Mouse (Mus musculus) layer of hippocampus, postnatal 14 days (tissue): ENCODE measurements around the gene Nek6. TPM values are rescaled to one million over a fixed set of nuclear protein-coding genes. Genes with fewer than 3 reads are reported as not detected.

Source experiments
- DNase-seq, 2 experiments: peaks; one replicate each; pipeline ENCODE4 v3.0.0; 2021 to 2022; ENCODE audit warnings: low spot score in 2 of 2, mixed read lengths in 1 of 2
- long read RNA-seq, 2 experiments: library from polyadenylated mRNA; stranded (forward); transcript quantifications; one replicate each; pipeline ENCODE4 v2.0.0; 2021
- total RNA-seq, 2 experiments: library from RNA; stranded (reverse); gene quantifications; 2 replicates each; pipeline ENCODE4 v1.2.3; 2021

Nek6 gene
- 10 to 100 TPM; 50.3 to 53.0 TPM for total RNA-seq
- long read RNA-seq, experiment 1, full-length matches to known transcripts: 68 of 74 reads
- long read RNA-seq, experiment 1, partial matches to known transcripts: 3 of 74 reads
- long read RNA-seq, experiment 1, other reads (novel, unspliced or antisense): 3 of 74 reads
- long read RNA-seq, experiment 2, full-length matches to known transcripts: 101 of 109 reads
- long read RNA-seq, experiment 2, partial matches to known transcripts: 2 of 109 reads
- long read RNA-seq, experiment 2, other reads (novel, unspliced or antisense): 6 of 109 reads

DNA sequence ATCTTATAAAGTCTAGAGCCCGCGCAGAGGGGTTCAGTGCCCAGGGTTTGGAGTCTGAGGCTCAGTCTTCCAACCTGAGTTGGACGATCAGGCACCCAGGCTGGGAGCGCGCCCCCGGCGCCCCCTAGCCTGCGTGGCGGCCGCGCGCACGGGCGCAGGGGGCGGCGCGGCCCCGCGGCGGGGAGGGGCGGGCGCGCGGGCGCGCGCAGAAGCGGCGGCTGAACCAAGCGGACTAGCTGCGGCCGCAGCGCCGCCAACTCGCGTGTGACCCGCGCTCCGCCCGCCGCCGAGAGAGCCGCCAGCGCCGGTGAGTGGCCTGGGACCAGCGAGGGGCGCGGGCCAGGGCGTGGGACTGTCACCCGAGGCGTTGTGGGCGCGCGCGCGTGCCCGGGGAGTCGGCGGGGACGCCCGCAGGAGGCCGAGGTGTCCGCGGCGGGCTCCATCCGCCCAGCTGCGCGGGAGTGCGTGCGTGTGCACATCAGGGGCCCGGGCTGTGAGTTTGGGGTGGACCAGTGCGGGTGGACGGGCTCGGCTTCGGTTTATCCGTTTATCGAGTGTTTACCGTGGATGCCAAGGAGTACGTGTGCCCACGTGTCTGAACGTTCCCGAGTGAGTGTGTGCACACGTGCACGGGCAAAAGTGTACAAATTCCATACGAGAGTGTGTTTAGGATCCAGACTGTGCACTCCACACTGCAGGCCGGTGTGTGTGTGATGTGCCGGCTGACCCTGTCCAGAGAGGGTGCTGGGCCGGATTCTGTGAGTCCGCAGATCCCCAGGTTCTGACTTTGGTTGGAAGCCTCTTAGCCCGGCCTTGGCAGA lies at the start of gene Nek6:
Gene Nek6, plus strand, starts transcription at position 157 of the 821 bp plus-strand sequence.
- DNase-seq: peak; percentile 60 to 74

DNA sequence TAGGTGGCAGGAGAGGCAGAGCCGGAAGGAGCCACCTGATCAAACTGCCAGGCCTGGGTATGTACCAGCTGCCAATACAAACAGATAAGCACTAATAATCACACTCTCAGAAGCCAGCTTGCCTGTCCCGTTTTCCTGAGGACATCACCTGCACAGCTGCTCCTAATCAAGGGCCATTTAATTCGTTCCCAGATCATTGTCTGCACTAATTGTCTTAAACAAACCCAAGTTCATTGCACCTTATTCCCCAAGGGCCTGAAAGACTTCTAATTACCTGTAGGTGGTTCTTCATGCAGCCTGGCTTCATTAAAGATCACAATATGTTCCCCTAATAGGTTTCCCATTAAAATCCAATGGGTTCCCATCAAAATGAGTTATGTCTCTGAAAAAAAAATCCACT lies 49.1 kb upstream of the Nek6 start:
- DNase-seq: no peak

DNA sequence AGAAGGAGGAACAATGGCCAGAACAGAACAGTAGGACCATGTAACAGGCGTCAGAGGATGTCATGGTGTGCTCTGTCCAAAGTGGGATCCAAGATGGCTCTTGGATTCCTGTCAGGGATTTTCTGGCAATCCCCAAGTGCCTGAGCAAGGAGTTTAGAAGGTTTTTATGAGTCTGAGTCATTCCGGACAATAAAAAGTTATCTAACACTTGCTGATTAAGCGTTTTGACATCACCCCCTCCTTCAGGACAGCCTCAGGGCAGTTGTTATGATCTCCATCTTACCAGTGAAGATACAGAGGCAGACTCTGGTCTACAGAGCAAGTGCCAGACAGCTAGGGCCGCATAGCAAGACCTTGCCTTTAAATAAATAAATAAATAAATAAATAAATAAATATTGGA lies 42.6 kb upstream of the Nek6 start:
- DNase-seq: no peak

- DNase-seq: no peak
Measured at GRCm38 (mm10) chr2:38471745-38472144, 39.7 kb upstream of the Nek6 start.

DNA sequence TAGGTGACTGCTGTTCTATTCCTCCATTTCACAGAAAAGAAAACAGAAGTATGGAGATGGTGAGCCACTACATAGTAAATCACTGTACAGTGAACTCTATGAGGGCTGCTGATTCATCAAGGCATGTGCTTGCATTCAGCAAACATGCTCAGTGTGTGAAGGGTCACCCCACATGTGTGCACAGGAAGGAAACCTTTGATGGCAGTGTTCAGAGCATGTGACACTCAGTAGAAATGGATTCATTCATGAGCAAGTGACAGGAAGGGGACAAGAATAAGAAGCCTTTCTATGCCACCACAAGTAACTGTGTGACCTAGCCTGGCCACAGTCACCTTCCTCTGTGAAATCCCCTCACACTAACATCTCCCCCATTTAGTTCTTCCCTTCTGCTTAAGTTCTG lies 38.6 kb upstream of the Nek6 start:
- no peak for DNase-seq

DNA sequence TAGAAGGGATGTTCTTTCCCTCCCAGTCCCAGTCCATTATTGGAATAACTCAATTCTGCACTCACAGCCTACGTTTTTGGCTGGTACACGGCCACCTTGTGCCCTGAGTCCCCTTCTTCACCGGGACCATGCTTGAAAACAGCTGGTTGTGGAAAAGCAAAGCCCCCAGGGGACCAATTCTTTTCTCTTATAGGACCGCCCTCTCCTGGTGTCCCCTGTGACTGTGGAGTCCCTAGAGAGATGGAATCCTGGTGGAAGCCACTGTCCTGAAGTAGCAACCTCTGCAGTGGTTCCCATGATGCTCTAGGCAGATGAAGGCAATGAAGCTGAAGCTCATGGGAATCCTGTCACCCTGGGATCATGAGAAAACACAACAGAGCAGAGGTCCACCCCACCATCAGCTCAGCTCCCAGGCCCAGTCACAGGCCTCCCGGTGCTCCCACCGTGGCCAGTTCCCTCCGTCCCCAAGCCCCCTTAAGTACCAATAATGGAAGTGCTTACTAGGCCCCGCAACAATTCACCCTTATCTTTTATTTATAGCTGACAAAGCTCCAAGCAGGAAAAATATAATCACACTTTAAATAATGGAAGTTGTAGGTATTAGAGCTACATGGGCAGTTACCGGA lies 34.5 kb upstream of the Nek6 start:
- no peak for DNase-seq

DNA sequence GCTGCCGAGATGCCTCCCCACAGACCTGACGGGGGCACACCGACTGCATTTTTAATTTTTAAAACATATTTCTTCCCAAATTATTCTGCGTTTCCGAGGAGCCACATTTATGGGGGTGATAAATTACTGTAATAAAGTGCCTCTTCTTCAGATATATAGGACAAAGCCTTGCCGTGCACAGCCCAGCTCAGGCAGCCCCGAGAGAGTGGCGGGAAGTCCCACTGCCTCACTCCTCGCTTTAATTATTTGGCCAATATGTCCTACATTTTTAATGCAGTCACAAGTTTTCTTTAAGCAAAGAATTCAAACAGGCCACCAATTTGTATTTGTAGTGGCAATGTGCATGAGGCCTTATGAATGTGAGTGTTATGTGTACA lies 34.0 kb upstream of the Nek6 start:
- DNase-seq: no peak

GRCm38 (mm10) chr2:38478683-38479082 lies 32.8 kb upstream of the Nek6 start:
- no peak for DNase-seq

- DNase-seq: no peak
Measured at GRCm38 (mm10) chr2:38479541-38479940, 31.9 kb upstream of the Nek6 start.

GRCm38 (mm10) chr2:38481166-38481778 lies 30.2 kb upstream of the Nek6 start:
- peak in 1 of 2 experiments; percentile 21 for DNase-seq

GRCm38 (mm10) chr2:38482122-38482521 lies 29.3 kb upstream of the Nek6 start:
- no peak for DNase-seq

DNA sequence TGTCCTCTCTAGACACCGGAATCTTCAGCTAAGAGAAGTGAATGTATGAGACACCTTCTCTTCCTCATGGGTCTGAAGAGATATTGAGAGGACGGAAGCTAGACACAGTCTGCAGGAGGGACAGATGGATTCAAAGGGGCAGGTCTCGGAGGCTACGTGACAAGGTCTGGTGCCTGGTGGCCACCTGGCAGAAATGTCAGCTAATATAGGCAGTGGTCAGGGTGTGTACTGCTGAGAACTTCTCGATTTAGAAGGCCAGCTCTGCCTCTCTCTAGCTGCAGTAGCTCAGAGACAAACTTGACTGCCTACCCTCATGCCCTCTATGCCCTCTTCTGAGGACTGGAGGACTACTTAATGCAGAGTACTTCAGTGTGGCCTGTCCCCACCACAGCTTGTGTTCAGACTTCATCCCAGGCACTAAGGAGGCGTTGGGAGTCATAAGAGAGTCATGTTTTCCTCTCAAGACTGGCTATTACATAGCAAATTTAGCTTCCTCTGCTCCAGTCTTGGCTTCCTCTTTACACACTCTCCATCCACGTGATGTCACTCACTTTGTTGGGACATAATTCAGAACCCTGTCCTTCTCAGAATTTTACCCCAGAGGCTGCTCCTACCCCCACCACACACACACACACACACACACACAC lies 28.3 kb upstream of the Nek6 start:
- no peak for DNase-seq

DNA sequence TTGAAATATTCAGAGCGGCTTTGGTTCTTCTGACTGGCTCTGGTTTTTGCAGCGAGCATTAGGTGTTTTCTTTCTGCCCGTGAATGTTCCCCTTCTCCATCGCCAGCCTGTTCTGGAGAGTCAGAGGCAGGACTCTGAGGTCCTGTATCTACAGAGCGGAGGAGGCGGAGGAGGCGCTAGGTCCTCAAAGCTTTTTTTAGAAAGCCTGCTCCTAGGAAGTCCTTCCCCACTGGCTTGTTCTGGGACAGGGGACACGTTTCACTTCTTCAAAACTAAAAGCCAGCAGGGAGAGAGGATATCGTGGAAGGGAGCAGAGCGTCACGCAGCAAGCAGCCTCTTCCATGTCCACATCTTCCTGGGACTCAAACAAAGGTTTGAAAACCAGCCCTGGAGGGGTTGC lies 26.9 kb upstream of the Nek6 start:
- DNase-seq: no peak

- no peak for DNase-seq
Measured at GRCm38 (mm10) chr2:38485409-38485808, 26.0 kb upstream of the Nek6 start.

DNA sequence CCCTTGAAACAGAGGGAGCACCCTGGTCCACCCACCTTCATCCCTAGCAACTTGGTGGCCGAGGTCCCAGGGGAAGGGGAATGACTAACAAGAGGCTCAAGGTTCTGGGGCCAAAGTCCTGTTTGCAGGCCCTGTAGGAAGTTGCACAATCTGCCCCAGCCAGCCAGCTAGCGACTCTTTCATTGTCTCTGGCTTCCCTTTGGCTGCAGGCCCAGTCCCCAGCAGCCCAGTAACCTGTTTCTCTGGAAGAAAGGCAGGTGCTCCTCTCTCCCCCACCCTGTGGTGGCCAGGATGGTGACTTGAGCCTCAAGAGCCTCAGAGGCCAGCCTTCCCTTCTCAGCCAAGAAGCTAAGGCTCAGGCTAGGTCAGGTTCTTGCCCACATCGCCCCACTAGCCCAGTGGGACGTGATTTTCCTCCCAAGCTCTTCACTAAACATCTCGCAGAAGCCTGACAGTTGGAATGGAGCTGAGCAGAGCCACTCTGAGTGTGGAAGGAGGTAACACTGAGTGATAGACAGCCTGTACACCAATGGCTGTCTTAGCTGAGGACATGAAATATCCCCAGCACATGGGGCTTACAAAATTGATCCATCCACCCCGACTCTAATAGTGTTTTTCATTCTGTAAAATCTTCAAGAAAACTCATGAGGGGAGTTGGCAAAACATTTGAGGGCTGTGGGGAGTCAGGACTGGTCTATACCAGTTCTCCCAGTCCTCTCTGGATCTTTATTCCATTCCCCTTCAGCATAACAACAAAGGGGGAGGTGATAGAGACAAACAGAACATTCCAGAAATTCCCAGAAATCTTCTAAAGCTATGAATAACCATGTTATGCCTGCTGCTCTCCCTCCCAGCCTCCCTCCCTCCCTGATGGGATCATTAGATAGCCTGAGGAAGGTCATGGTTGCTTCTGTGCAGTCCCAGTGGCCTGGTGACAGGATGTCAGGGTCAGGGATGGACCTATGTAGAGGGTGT lies 25.2 kb upstream of the Nek6 start:
- peak in 1 of 2 experiments; percentile 40 for DNase-seq

GRCm38 (mm10) chr2:38497594-38497993 lies 13.8 kb upstream of the Nek6 start:
- no peak for DNase-seq

GRCm38 (mm10) chr2:38501606-38502005 lies 9.8 kb upstream of the Nek6 start:
- DNase-seq: no peak

DNA sequence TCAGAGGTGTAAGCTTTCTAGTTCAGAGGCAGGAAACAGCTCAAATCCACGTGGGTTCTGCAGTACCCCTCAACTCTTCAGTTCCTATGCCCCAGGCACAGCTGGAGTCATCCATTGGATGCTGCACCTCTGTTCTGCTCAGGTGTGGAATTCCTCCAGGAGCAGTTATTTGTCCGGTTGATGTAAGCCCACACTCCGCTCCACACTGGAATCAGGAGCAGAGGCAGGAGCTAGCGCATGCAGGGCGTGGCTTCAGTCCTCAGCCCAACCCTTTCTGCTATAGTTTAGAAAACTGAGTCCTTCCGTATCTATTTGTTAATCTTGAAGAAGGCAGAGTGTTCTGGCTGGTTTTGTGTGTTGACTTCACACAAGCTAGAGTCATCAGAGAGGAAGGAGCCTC lies 9.3 kb upstream of the Nek6 start:
- DNase-seq: no peak

DNA sequence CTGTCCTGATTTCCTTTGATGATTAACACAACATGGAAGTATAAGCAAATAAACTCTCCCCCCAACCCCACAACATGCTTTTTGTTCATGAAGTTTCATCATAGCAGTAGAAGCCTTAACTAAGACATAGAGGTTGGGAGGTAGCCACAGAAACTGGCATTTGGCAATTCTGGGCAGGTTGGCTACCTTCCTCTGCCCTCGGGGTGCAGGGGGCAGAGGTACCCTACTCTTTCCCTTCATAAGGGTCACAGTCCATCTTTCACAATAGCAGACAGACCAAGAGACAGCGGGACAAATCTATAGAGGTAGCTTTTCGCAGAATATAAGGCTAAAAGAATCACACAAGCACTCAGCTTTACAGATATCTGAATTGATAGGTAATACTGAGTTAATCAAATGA lies 8.7 kb upstream of the Nek6 start:
- DNase-seq: no peak

- DNase-seq: no peak
Measured at GRCm38 (mm10) chr2:38504311-38504710, 7.1 kb upstream of the Nek6 start.
